Mouse (Mus musculus): ENCODE measurements around the gene Cldn3. TPM values are rescaled to one million over a fixed set of nuclear protein-coding genes. Genes with fewer than 3 reads are reported as not detected.
A peak's percentile ranks its signal among the peaks of the same experiment; 100 is the strongest.
"Not testable (repeated sequence)": the region's sequence is repeated elsewhere in the genome, so short reads cannot be mapped to it uniquely, and the experiment has no call there.

Gene Cldn3
- polyA plus RNA-seq (2012; rRNA removed) = 26.7 and 36.7 TPM in 2 replicates

DNA sequence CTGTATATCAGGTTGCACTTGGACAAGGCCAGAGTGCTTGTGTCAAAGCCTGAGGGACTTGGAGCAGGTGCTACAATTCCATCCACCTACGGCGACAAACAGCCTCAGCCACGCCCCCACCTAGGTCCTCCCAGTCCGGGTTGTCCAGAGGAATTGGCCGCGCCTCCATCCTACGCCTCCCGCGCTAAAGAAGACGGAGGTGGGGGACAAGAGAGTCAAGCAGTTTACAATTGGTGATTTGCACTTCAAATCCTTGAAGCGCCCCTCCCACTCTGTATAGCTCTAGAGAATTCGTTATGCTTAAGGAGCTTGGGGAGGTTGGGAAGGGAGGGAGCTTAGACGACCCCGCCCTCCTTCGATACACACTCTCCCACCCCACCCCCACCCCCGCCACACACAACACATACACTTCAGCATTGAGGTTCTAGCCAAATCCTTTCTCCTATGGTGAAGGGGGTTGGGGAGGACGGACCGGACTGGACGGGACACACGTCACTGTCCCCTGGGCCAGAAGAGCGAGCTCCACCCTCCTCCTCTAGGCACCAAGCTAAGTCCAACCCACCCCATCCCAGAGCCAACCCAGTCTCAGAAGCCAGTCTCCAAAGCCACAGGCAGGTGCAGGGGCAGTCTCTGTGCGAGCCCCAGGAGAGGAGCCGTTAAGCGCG lies at the start of gene Cldn3:
Gene Cldn3, plus strand, starts transcription at position 582 of the 665 bp plus-strand sequence.
- TF ChIP-seq CTCF (conservative IDR thresholded peaks at IDR 0.05; ENCODE audit: insufficient read depth, insufficient read length, low read depth, low read length) (no peak), POLR2A (IDR thresholded peaks at IDR 0.05; ENCODE audit: low read depth, low read length) (peak; percentile 75)
- H3K4me1 ChIP-seq (ENCODE audit: control insufficient read depth, insufficient read depth, low read length) = peaks cover 6% of the 10 kb centered on the region; the same call in 1 of the 2 replicates
- DNase-seq = peak; percentile 87
- H3K27ac ChIP-seq (ENCODE audit: insufficient read depth, low read depth, low read length) = peak within 1 kb of the TSS; percentile 59
- no peaks in the 10 kb centered on the region for H3K27me3 ChIP-seq (replicated peaks; ENCODE audit: control insufficient read depth, insufficient read depth, low read length)
- H3K36me3 ChIP-seq (ENCODE audit: control insufficient read depth, insufficient read depth, low read length) = no peaks in the 10 kb centered on the region
- H3K4me3 ChIP-seq (ENCODE audit: insufficient read depth, low read depth, low read length) = peak within 1 kb of the TSS; percentile 52
- WGBS = 2% methylated on average over 25 of the region's 25 CpGs

DNA sequence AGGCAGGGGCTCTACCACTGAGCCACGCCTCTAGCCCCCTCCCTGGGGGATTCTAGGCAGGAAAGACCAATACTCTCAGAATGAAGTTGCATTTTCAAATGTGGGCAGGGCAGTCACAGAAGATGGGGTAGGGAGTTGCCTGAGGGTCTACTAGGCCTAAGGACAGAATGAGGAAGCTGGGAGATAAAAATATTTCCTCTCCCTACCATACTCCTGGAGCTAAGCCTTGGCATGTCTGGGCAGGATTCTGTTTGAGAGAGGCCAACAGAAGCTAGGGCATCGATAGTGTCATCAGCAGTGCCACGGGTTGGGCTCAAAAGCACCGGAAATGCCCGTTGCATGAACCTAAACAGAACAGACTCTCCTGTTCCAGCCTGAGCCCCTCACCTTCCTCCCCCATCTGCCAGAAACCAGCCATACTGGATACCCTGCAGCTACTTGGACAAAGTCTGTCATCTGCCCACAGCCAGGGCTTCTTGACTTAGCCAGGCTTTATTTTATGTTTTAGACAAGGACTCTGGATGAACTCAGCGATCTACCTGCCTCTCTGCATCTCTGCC lies 49.3 kb upstream of the Cldn3 start:
- WGBS = 83% methylated on average over 6 of the region's 6 CpGs
- DNase-seq = no peak
- Histone ChIP-seq H3K27me3 (replicated peaks; ENCODE audit: control insufficient read depth, insufficient read depth, low read length) (no peaks in the 10 kb centered on the region), H3K27ac (ENCODE audit: insufficient read depth, low read depth, low read length) (no peak overlapping the region), H3K4me3 (ENCODE audit: insufficient read depth, low read depth, low read length) (no peak overlapping the region), H3K4me1 (ENCODE audit: control insufficient read depth, insufficient read depth, low read length) (no peaks in the 10 kb centered on the region), H3K36me3 (ENCODE audit: control insufficient read depth, insufficient read depth, low read length) (no peaks in the 10 kb centered on the region)
- TF ChIP-seq CTCF (conservative IDR thresholded peaks at IDR 0.05; ENCODE audit: insufficient read depth, insufficient read length, low read depth, low read length) (no peak), POLR2A (IDR thresholded peaks at IDR 0.05; ENCODE audit: low read depth, low read length) (no peak)

DNA sequence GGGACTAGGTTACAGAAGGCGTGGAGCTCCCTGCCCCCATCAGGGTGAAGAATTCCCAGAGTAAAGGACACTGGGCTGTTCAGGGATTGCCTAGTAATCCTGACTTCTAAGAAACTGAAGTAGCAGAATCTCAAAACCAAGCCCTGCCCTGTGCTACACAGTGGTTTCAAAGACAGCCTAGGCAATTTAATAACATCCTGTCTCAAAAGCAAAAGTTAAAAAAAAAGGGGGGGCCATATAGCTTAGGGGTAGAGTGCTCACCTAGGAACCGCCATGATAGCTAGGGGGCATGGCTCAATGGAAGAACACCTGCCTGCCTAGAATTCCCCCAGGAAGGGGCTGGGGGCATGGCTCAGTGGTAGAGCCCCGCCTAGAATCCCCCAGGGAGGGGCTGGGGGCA lies 46.9 kb upstream of the Cldn3 start:
- H3K27ac ChIP-seq (ENCODE audit: insufficient read depth, low read depth, low read length) = no peak overlapping the region
- no peak overlapping the region for H3K4me3 ChIP-seq (ENCODE audit: insufficient read depth, low read depth, low read length)
- H3K27me3 ChIP-seq (replicated peaks; ENCODE audit: control insufficient read depth, insufficient read depth, low read length) = no peaks in the 10 kb centered on the region
- WGBS = 78% methylated on average over 3 of the region's 3 CpGs
- TF ChIP-seq POLR2A (IDR thresholded peaks at IDR 0.05; ENCODE audit: low read depth, low read length) = no peak
- no peak for TF ChIP-seq CTCF (conservative IDR thresholded peaks at IDR 0.05; ENCODE audit: insufficient read depth, insufficient read length, low read depth, low read length)
- no peak for DNase-seq
- no peaks in the 10 kb centered on the region for H3K36me3 ChIP-seq (ENCODE audit: control insufficient read depth, insufficient read depth, low read length)
- H3K4me1 ChIP-seq (ENCODE audit: control insufficient read depth, insufficient read depth, low read length) = no peaks in the 10 kb centered on the region

DNA sequence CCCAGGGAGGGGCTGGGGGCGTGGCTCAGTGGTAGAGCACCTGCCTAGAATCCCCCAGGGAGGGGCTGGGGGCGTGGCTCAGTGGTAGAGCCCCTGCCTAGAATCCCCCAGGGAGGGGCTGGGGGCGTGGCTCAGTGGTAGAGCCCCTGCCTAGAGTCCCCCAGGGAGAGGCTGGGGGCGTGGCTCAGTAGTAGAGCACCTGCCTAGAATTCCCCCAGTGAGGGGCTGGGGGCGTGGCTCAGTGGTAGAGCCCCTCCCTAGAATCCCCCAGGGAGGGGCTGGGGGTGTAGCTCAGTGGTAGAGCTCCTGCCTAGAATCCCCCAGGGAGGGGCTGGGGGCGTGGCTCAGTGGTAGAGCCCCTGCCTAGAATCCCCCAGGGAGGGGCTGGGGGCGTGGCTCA lies 46.5 kb upstream of the Cldn3 start:
- H3K4me3 ChIP-seq (ENCODE audit: insufficient read depth, low read depth, low read length); H3K27ac ChIP-seq (ENCODE audit: insufficient read depth, low read depth, low read length); H3K27me3 ChIP-seq (replicated peaks; ENCODE audit: control insufficient read depth, insufficient read depth, low read length); DNase-seq; H3K36me3 ChIP-seq (ENCODE audit: control insufficient read depth, insufficient read depth, low read length); H3K4me1 ChIP-seq (ENCODE audit: control insufficient read depth, insufficient read depth, low read length): not testable (repeated sequence)
- WGBS = 87% methylated on average over 3 of the region's 7 CpGs

DNA sequence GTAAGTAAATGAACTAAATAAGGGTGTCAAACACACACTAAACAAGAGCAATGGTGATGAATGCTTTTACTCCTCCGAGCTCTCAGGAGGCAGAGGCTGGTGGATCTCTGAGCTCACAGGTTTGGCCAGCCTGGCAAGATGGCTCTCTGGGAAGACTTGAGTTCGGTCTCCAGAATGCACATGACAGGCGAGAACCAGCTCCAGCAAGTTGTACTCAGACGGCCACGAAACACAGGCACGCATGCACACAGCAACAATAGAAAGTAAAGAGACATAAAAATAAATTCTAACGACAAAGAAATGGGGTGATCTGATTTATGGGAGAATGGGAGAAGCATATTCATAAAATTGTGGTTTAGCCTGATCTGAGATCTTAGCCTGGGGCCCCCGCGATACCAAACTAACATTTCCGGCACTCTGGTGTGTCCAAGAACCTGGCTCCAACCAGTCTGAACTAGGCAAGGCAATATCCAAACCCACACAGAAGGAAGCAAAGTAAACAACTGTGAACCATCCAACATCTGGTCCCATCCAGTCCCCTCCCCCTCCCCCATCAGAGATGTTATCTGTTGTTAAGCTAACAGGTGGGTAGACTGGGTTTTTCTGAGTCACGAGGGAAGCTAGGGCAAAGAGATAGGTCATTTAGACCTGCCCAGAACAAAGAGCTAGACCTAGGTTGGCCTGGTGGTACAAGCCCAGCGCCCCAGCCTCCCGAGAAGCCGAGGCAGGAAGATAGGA lies 44.4 kb upstream of the Cldn3 start:
- H3K27me3 ChIP-seq (replicated peaks; ENCODE audit: control insufficient read depth, insufficient read depth, low read length) = no peaks in the 10 kb centered on the region; the same call in 1 of the 2 replicates
- WGBS = 67% methylated on average over 14 of the region's 14 CpGs
- peak; percentile 55 for DNase-seq
- no peak overlapping the region for H3K4me3 ChIP-seq (ENCODE audit: insufficient read depth, low read depth, low read length)
- no peaks in the 10 kb centered on the region for H3K36me3 ChIP-seq (ENCODE audit: control insufficient read depth, insufficient read depth, low read length)
- no peak overlapping the region for H3K27ac ChIP-seq (ENCODE audit: insufficient read depth, low read depth, low read length)
- no peaks in the 10 kb centered on the region for H3K4me1 ChIP-seq (ENCODE audit: control insufficient read depth, insufficient read depth, low read length)
- TF ChIP-seq POLR2A (IDR thresholded peaks at IDR 0.05; ENCODE audit: low read depth, low read length) = no peak
- no peak for TF ChIP-seq CTCF (conservative IDR thresholded peaks at IDR 0.05; ENCODE audit: insufficient read depth, insufficient read length, low read depth, low read length)

DNA sequence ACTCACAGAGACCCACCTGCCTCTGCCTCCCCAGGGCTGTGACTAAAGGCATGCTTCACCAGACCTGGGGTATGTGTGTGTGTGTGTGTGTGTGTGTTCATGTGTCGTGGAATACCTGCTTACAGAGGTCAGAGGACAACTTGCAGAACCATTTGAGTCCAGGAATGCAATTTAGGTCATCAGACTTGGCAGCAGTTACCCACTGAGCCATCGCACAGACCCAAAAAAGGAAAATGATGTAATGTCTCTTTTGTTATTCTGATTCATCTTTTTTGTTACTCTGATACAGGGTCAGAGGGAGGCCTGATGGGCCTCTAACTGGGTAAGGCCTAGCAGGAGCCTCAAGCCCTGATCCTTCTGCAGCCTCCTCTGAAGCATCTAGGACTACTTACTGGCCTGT lies 43.3 kb upstream of the Cldn3 start:
- 17% methylated on average over 2 of the region's 2 CpGs for WGBS
- peak; percentile 63 for DNase-seq
- TF ChIP-seq POLR2A (IDR thresholded peaks at IDR 0.05; ENCODE audit: low read depth, low read length) = no peak
- TF ChIP-seq CTCF (conservative IDR thresholded peaks at IDR 0.05; ENCODE audit: insufficient read depth, insufficient read length, low read depth, low read length) = no peak
- Histone ChIP-seq H3K36me3 (ENCODE audit: control insufficient read depth, insufficient read depth, low read length) (no peaks in the 10 kb centered on the region), H3K27me3 (replicated peaks; ENCODE audit: control insufficient read depth, insufficient read depth, low read length) (no peaks in the 10 kb centered on the region; the same call in 1 of the 2 replicates), H3K4me1 (ENCODE audit: control insufficient read depth, insufficient read depth, low read length) (no peaks in the 10 kb centered on the region), H3K27ac (ENCODE audit: insufficient read depth, low read depth, low read length) (no peak overlapping the region), H3K4me3 (ENCODE audit: insufficient read depth, low read depth, low read length) (no peak overlapping the region)

DNA sequence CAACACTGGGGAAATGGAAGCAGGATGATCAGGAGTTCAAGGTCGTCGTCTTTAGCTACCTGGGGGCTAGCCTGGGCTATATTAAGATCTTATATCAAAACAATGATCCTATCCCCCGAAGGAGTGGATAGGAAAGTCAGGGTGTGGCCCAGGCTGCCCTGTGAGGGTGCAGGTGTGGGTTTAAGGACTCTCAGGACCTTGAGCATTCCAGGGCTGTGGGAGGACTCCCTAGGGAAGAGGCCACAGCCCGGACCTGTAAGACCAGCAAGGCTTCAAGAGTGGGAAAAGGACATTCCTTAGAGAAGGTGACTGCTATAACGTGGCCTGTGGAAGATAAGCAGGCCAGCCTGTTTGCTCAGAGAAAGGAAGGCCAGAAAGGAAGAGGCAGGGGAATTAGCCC lies 41.8 kb upstream of the Cldn3 start:
- DNase-seq = no peak

More for the DNA sequence above, 41.8 kb upstream of the Cldn3 start:
- no peak overlapping the region for H3K4me3 ChIP-seq (ENCODE audit: insufficient read depth, low read depth, low read length)
- H3K36me3 ChIP-seq (ENCODE audit: control insufficient read depth, insufficient read depth, low read length) = no peaks in the 10 kb centered on the region
- TF ChIP-seq POLR2A (IDR thresholded peaks at IDR 0.05; ENCODE audit: low read depth, low read length) = no peak
- no peak for TF ChIP-seq CTCF (conservative IDR thresholded peaks at IDR 0.05; ENCODE audit: insufficient read depth, insufficient read length, low read depth, low read length)
- 64% methylated on average over 5 of the region's 5 CpGs for WGBS
- 0 out of 2 replicates have a peak overlapping the region, but pooled peaks have one; percentile 14 for H3K27ac ChIP-seq (ENCODE audit: insufficient read depth, low read depth, low read length)
- no peaks in the 10 kb centered on the region for H3K4me1 ChIP-seq (ENCODE audit: control insufficient read depth, insufficient read depth, low read length)
- H3K27me3 ChIP-seq (replicated peaks; ENCODE audit: control insufficient read depth, insufficient read depth, low read length) = no peaks in the 10 kb centered on the region; the same call in 1 of the 2 replicates

Data from kidney, adult 2 months (tissue).